Mouse (Mus musculus) urinary bladder, postnatal 25 days (tissue): ENCODE results near the gene Ceacam2.
"Not testable (repeated sequence)": the region's sequence is repeated elsewhere in the genome, so short reads cannot be mapped to it uniquely, and the experiment has no call there.

ENCODE experiments used
- DNase-seq: peaks from one replicate; pipeline ENCODE4 v3.0.0; 2022; ENCODE audit warnings: low spot score

Ceacam2 gene

DNA sequence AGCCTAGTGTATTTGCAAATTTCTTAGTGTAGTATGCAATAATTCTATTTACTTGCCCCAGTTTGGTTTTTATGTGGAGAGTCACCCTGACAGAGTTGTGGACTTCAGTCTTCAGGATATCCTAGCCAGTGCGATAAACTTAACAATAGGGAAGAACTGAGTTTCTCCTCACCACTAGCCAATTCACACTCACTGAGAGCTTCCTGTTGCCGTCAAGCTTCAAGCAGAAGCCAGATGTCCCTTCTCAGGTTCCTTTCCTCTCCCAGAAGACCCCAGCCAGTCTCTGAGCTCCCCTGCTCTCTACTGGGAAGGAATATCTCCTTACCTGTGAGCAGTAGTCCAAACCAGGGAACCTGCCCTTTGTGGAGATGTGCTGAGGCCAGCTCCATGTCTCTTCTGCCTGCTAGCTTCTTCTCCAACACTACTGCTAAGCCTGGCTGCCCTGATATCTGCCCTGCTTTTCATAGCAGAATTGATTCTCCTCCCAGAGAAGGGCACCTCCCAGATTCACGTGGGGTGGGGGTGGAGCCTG is at the start of gene Ceacam2:
Gene Ceacam2 (minus strand): TSS at position 482 of the 532 bp plus-strand sequence.
- DNase-seq, result not testable (repeated sequence)

DNA sequence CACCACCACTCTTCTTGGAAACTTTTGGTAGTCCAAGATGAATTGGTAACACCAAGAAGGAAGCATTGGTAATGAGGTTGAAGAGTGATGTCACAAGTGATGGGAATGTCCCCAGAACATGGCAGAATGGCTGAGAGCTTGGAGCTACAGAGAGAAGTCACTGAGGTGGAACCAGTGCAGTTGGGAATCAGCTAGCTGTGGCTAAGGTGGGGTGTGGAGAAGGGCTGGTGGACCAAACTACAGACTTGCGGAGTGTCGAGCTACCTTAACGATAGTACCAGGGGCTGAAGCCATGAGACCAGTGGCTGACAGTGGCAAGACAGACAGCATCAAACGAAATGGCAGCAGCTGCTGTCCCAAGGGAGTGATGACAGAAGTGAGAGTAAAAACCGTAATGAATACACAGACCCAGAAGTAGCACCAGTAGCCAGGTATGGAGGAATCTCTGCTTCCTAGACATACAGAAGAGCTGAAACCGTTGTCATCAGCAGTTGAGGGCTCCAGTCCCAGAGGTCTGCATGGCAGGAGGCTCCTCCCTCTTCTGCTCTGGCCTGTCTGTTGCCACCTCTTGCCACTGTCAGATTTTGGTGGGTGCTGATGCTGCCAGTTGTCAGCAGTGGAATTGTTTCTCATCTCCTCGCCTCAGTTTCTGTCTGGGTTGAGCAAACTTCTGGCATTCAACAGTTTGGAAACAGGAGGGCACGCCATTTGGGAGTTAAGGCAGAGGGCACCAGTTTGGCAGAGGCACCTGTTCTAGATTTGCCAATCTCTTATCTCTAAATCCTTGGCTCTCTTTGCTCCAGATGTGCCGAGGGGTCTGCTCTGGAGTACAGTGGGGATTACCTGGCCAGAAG is 45.9 kb upstream of the Ceacam2 start:
- no peak for DNase-seq

DNA sequence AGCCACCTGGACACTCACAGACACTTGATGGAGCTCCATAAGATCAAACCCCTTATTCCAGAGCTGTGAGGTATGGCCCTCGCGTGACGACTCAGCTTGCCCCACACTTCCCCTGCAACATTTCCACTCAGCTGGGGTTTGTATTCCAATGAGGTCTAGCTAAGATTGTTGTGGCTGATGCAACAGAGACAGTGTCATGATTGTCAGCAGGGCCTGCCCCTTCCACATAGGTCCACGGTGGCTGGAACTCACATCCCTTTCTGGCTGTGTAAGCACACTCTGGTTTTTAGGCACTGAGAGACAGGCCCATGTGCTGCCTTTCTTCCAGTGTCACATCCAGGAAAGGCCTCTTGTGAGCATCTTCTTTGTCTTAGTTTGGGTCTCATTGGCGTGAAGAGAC is 45.0 kb upstream of the Ceacam2 start:
- no peak for DNase-seq

DNA sequence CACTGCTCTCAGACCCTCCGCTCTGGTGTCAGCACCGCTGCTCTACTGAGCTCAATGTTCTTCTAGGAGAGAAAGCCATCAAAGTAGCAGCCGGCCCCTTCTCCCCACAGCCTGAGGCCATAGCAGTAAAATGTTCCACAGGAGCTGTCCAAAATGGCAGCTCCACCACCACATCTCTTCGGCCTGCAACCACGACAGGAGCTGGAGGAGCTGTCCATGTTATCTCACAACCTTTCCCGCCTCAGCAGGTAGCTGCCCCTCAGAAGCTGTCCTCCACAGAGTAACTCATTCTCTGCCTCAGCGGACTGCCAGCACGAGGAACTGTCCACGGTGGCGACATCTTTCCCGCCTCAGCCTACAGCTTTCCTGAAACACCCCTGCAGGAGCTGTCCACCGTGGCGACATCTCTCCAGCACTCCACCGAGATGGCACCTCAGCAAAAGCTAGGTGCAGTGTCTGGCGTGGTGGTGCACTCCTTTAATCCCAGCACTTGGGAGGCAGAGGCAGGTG is 42.7 kb upstream of the Ceacam2 start:
- DNase-seq, result no peak

DNA sequence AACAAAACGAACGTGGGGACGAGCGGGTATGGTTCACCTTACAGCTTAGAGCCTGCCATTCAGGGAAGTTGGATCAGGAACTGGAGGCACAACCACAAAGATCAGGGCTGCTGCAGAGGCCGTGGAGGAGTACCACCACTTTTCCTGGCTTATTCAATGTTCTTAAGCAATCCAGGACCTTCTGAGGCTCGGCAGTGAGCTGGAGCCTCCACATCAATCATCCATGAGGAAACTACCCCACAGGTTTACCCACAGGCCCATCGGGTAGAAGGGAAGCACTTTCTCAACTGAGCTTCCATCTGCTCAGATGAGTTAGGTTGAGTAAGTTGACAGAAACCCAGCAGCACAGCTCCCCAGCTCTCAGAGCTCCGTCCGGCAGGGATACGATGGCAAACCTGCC is 39.8 kb upstream of the Ceacam2 start:
- DNase-seq, result no peak

DNA sequence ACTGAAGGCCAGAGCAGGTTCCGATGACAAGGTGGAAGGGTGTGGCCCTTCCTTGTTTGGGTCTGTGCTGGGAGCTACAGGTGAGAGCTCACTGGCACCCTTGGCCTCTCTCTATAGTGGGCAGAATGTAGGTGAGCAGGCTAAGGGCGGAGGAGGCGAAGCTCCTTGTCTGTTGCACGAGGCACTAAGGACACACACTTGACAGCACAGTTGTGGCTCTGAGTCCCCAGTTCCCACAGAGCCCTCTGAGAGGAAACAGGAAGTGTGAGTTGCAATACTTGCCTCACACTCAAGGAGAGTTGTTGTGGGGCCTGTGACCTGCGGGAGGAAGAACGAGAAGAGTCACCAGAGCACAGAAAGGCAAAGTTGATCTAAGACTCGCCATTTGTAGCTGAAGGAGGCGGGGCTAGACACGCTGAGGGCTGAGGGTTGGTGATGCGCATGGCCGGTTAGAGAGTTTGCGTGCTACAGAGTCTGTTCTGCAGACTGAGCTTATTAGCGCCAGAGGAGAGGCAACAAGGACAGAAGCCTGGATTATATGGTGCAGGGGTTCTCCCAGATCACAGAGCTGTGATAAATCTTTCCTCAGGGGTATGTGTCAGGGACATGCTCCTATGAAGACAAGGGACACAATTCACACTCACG is 37.3 kb upstream of the Ceacam2 start:
- not testable (repeated sequence) for DNase-seq

DNA sequence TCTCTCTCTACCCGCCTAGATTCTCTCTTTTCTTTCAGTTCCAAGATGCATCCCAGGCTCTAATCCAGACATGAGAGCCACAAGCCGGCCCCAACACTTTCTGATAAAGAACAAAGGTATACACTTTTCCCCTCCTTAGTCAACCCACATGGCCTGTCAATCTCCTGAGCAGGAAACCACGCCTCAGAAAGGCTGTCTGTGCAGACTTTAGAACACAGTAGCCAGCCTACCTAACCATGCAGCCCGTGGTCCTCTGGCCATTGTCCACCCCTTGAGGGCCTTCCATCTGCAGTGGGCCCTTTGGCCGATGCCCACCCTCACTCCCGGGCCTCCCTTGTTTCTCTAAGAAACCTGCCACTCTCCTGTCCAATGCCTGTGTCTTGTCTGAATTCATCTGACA is 36.7 kb upstream of the Ceacam2 start:
- DNase-seq, result not testable (repeated sequence)

DNA sequence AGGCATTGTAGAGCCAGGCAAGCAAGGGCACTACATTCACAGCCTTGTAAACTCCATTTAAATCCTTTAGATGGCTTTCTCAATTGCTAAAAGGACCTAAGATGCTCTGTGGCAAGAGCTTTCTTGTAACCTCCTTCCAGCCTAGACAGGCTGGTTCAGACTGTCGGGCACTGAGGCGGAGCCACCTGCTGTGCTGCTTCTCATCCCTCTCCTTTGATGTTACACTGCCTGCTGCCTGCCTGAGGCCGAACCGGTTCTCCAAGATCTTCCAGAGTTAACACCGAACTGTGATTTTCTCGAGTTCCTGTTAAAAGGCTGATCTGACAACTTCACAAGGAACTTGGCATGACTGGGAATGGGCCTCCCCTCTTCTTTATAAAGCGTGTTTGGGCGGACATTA is 36.2 kb upstream of the Ceacam2 start:
- no peak for DNase-seq

DNA sequence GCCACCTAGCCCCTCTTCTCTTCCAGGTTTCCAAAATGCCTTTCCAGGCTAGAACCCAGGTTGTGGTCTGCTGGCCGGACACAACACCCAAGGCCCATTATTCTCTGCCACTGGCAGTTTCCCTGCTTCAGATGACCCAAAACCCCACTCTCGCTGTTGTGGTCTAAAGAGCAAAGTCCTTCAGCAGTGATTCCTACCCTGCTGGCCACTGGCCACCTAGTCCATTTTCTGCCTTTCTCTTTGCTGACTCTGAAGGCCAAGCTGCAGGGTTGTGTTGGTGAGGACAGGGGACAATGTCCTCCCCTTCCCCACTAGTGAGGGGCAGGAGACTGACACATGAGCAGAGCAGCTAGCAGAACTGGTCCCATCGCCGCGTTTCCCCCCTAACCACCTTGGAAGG is 35.4 kb upstream of the Ceacam2 start:
- DNase-seq, result no peak

DNA sequence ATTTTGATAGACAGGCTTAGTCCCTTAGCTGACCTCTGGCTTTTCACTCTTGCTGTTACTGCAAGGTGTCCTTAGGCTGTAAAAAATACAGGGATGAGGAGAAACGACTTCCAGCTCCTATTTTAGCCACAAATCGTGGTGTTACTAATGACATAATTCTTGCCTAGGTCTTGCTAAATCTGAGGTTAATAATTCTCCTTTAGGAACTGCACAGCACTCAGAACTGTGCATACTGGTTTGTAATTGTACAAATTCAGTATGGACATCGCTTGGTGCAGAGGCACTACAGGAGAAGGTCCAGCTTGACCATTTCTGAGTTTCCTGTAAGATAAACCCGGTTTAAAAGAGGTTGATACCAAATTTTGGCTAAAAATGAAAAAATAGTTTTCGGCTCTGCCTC is 34.1 kb upstream of the Ceacam2 start:
- DNase-seq, result not testable (repeated sequence)

DNA sequence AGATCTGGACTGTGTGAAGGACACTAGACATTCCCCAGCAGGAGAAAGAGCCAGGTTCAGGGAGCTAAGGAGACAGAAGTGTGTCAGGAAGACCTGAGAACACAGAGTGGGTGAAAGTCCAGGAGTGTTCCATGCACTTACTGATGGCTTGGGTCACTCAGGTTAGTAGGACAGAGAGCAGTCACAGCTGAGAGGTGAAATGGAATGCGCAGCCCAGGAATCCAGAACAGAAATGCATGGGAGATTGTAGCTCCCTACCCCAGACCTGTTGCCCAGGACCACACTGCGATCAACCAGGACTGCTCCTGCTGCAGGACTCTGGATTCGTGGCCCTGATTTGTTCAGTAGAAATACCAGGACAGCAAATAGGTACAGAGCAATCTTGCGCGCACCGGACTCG is 29.1 kb upstream of the Ceacam2 start:
- DNase-seq, result no peak

DNA sequence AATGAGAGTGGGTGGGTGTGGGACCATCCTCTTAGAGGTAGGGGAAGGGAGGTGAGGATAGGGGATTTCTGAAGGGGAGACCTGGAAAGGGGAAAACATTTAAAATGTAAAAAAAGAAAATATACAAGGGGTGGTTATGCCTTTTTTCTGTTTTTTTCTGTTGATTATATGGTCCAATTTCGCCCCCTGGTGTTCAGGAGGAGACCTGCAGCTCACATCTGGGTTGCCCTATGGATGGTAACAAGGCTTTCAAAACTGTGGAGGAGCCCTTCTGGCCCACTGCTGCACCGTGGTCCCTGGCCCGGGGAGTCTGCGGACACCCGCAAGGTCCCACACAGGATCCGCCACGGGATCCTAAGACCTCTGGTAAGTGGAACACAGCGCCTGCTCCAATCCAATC is 1.8 kb upstream of the Ceacam2 start:
- DNase-seq, result not testable (repeated sequence)

DNA sequence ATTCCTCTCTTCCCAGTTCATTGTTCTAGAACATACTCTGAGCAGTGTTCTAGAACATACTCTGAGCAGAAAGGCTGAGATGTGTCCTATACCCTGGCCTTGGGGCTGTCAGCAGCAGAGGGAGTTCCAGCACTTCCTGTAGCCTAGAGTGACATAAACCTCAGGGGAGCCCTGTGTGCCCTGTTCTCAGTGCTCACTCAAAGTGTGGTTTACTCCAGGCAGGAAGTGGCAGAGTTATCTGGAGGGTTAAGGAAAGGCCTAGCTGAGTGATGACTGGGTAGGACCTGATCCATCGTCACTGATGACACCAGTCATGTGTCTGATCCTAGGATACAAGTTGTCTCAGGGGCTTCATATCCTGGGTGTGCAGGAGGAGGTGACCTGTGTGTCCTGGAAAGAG is 297 bp upstream of the Ceacam2 start:
- DNase-seq, result not testable (repeated sequence)

DNA sequence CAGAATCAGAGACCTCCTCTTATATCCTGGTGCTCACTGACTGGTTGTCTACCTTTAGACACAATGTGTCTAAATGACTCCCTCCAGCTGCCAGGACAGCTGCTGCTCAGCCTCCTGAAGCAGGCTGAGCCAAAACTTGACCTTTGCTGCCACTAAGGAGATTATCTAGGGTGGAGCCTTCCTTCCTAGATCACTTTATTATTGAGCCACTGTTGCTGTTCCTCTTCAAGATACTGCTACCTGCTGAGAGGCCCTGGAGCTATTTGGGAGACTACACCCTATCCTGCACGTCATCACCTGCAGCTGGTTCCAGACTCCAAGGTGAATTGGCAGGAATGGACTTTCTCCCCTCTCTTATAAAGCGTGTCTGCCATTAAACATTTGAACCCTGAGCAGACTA is 8.8 kb downstream of the Ceacam2 start:
- DNase-seq, result no peak

DNA sequence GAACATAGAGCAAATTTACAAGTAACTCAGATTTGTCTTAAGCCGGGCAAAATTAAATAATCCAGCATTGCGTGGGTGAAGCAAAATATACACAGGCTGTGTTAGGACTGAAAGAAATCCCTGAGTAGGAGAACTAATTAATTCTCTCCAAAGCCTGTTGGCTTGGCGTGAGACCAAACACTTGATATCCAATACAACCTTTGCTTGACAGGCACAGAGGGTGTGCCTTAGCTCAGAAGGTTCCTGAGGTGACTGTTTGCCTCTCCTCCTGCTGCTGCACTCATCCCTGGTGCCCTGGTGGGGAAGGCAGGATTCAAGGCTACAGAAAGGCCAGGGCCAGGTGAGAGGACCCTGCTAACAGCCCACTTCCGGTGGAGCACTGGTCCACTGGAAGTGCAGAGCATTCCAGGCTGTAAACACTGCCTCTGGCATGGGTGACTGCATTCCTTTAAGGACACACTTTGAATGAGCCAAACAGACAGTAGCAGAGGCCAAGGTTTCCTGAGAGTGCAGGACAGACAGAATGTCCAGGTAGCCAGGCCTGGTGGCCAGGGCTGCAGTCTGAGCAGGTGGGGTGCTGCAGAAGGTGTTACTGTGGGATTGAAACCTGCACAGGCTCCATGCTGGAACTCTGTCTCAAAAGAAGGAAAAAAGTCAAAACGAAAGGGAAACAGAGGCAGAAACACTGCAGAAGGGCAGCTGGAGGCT is 23.4 kb downstream of the Ceacam2 start:
- not testable (repeated sequence) for DNase-seq

DNA sequence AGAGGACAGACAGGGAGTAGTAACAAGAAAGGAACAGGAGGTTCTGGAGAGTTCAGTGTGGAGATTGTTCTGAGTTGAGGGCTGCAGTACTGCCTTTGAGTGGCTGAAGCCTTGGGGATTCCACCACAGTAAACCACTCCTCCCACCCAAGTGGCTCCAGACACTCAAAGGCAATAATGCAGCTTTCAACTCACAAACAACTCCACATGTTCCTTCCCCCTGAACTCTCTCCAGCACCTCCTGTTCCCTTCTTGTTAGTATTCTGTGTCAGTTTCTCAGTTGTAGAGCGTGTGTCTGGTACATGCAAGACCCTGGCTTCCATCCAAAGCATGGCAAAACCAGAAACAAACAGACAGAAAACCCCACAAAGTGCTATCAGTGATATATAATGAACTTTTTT is 24.0 kb downstream of the Ceacam2 start:
- not testable (repeated sequence) for DNase-seq

DNA sequence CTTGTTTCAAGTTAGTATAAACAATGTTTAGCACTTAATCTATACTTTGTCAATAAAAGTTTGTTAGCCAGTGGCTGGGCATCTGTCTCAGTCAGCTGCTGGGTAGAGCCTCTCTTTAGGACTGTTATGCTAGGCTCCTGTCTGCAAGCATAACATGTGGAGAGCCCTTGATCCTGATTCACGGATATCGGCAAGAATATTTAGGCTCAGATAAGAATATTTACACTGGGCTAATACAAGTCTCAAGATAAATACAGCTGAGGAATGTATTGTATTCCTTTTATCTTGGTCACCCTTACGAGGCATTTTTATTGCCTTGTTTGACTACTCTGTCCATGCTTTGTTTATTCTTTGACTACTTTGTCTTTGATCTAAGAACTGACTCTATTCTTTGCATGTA is 29.7 kb downstream of the Ceacam2 start:
- no peak for DNase-seq

DNA sequence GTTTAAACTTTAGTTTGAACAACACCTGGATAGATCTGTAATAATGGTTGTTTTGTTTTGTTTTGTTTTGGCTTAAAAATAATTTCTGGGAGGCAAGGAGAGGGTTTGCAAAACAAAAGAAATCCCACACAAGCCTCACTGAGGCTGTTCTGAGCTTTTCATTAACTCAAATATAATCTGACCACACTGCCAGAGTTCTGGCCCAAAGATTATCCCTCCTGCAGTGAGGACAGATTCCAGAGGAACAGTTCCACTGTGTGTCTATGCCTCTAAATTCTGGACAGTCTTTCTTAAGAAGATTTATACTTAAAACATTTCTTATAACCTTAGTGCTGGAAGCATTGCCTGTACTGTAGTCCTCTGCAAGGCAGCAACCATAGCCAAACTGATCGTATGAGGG is 45.0 kb downstream of the Ceacam2 start:
- DNase-seq, result no peak

DNA sequence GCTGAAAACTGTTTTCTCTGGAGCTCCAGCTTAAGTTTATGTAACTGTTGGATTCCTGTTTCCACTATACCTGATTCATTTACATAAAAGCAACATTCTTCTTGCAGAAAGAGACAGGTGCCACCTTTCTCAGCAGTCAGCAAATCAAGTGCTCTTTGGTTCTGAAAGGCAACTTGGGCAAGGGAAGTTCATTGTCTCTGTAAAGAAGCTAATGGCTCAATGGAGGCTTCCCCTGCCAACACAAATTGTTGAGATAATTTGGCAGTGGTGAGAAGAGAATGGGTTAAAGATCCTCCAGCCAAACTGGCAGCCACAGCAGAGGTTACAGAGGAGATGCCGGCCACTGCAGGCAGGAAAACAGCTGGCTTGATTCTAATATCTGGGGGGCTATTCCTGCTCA is 49.0 kb downstream of the Ceacam2 start:
- DNase-seq, result not testable (repeated sequence)

DNA sequence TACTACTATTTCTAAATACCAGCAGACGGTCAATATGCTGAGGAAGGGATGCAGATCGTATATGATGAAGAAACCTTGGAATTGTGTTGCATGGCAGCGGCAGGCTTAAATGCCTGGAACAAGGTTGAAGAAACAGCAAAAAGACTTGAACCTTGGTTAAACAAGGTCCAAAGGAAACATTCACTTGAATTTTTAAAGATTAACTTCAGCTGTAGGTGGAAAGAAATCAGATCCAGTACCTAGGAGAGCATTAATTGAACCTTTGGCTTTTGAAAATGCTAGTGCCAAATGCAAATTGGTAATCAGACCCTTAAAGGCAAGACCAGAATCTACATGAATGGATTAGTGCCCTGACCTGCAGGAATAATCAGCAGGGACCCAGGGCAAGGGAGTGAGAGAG is 50.3 kb downstream of the Ceacam2 start:
- not testable (repeated sequence) for DNase-seq

DNA sequence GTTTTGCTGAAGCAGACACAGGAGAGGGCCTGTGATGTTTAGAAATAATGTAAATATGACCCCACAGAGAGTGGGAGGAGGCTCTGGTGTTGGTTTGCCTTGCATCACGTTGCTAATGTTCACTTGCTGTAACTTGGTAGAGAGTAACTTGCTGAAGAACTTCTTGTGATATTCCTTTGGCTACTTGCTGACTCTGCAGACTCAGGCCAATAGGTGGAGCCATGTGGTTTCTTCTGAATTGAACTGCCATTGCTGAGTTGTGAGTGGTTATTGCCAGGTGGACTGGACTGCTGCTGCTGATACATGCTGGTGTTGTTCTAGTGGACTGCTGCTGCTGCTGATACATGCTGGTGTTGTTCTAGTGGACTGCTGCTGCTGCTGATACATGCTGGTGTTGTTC is 53.5 kb downstream of the Ceacam2 start:
- no peak for DNase-seq

DNA sequence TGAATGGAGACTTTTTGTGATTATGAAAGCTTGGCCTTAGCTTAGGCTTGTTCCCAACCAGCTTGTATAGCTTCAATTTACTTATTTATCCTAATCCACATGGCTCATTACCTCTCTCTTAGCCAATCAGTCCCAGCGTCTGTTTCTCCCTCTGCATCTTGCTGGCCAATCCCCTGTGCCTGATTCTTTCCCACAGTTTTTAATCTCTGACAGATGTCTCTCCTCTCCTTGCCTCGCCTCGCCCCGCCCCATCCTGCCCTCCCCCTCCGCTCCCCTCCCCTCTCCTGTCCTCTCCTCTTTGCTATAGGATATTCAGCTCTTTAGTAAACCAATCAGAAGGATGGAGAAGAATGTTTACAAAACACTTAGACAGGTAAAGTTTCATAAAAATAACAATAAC is 54.6 kb downstream of the Ceacam2 start:
- no peak for DNase-seq
